Mouse (Mus musculus): Measurements from ENCODE around the gene Nasp. TPM values are rescaled to one million over a fixed set of nuclear protein-coding genes. Genes with fewer than 3 reads are reported as not detected.
"Not testable (repeated sequence)": the region's sequence is repeated elsewhere in the genome, so short reads cannot be mapped to it uniquely, and the experiment has no call there.

Gene Nasp
- polyA plus RNA-seq (2014; fragmentation: Nextera tagmentation; extraction: Ambion mirVana) = 402 and 418 TPM in 2 replicates

- Histone ChIP-seq H3K9ac (ENCODE audit: low read length) (peak within 1 kb of the TSS; percentile 97), H3K9me3 (ENCODE audit: control insufficient read depth, low read length) (no peaks in the 10 kb centered on the region), H3K27me3 (ENCODE audit: control insufficient read depth, insufficient read depth, low read length) (no peaks in the 10 kb centered on the region), H3K4me1 (ENCODE audit: control insufficient read depth, insufficient read depth, low read length) (no peaks in the 10 kb centered on the region), H3K4me2 (ENCODE audit: low read depth, severe bottlenecking) (peak within 1 kb of the TSS; percentile 46), H3K4me3 (ENCODE audit: low read depth, low read length) (peak within 1 kb of the TSS; percentile 98), H3K27ac (replicated peaks; ENCODE audit: low read depth, low read length) (peak within 1 kb of the TSS; percentile 93), H3K36me3 (ENCODE audit: control insufficient read depth, insufficient read depth, low read length) (peaks cover 3% of the 10 kb centered on the region; the same call in 1 of the 2 replicates)
- ATAC-seq (ENCODE audit: insufficient number of reproducible peaks, low FRiP score, low TSS enrichment, low read depth) (peak; percentile 77), DNase-seq (ENCODE audit: low spot score) (peak; percentile 86)
- WGBS = 6% methylated on average over 23 of the region's 23 CpGs
Measured at GRCm38 (mm10) chr4:116627722-116628662, at the start of gene Nasp. Gene Nasp (minus strand): TSS chr4:116627941.

- Histone ChIP-seq H3K27me3 (ENCODE audit: control insufficient read depth, insufficient read depth, low read length) (no peaks in the 10 kb centered on the region), H3K4me2 (ENCODE audit: low read depth, severe bottlenecking) (no peak overlapping the region), H3K36me3 (ENCODE audit: control insufficient read depth, insufficient read depth, low read length) (no peaks in the 10 kb centered on the region), H3K4me3 (ENCODE audit: low read depth, low read length) (no peak overlapping the region), H3K27ac (replicated peaks; ENCODE audit: low read depth, low read length) (no peak overlapping the region), H3K4me1 (ENCODE audit: control insufficient read depth, insufficient read depth, low read length) (no peaks in the 10 kb centered on the region), H3K9me3 (ENCODE audit: control insufficient read depth, low read length) (no peaks in the 10 kb centered on the region), H3K9ac (ENCODE audit: low read length) (no peak overlapping the region)
- WGBS = 93% methylated on average over 3 of the region's 3 CpGs
- DNase-seq (ENCODE audit: low spot score) (no peak), ATAC-seq (ENCODE audit: insufficient number of reproducible peaks, low FRiP score, low TSS enrichment, low read depth) (no peak)
Measured at GRCm38 (mm10) chr4:116676027-116676426, 48.3 kb upstream of the Nasp start.

- not testable (repeated sequence) for ATAC-seq (ENCODE audit: insufficient number of reproducible peaks, low FRiP score, low TSS enrichment, low read depth); H3K36me3 ChIP-seq (ENCODE audit: control insufficient read depth, insufficient read depth, low read length); DNase-seq (ENCODE audit: low spot score); H3K4me3 ChIP-seq (ENCODE audit: low read depth, low read length); H3K27ac ChIP-seq (replicated peaks; ENCODE audit: low read depth, low read length); H3K27me3 ChIP-seq (ENCODE audit: control insufficient read depth, insufficient read depth, low read length); H3K4me2 ChIP-seq (ENCODE audit: low read depth, severe bottlenecking); H3K9me3 ChIP-seq (ENCODE audit: control insufficient read depth, low read length); H3K9ac ChIP-seq (ENCODE audit: low read length); H3K4me1 ChIP-seq (ENCODE audit: control insufficient read depth, insufficient read depth, low read length)
- 92% methylated on average over 6 of the region's 6 CpGs for WGBS
Measured at GRCm38 (mm10) chr4:116674761-116675160, 47.0 kb upstream of the Nasp start.

GRCm38 (mm10) chr4:116672785-116673184, 45.0 kb upstream of the Nasp start:
- H3K27me3 ChIP-seq (ENCODE audit: control insufficient read depth, insufficient read depth, low read length) = no peaks in the 10 kb centered on the region
- WGBS = 75% methylated on average over 2 of the region's 2 CpGs
- ATAC-seq (ENCODE audit: insufficient number of reproducible peaks, low FRiP score, low TSS enrichment, low read depth) = no peak

GRCm38 (mm10) chr4:116669291-116669690, 41.5 kb upstream of the Nasp start:
- Histone ChIP-seq H3K27ac (replicated peaks; ENCODE audit: low read depth, low read length) (no peak overlapping the region), H3K4me3 (ENCODE audit: low read depth, low read length) (no peak overlapping the region), H3K9me3 (ENCODE audit: control insufficient read depth, low read length) (no peaks in the 10 kb centered on the region), H3K4me2 (ENCODE audit: low read depth, severe bottlenecking) (no peak overlapping the region), H3K36me3 (ENCODE audit: control insufficient read depth, insufficient read depth, low read length) (no peaks in the 10 kb centered on the region), H3K9ac (ENCODE audit: low read length) (no peak overlapping the region), H3K4me1 (ENCODE audit: control insufficient read depth, insufficient read depth, low read length) (no peaks in the 10 kb centered on the region), H3K27me3 (ENCODE audit: control insufficient read depth, insufficient read depth, low read length) (no peaks in the 10 kb centered on the region)
- 57% methylated on average over 2 of the region's 2 CpGs for WGBS
- ATAC-seq (ENCODE audit: insufficient number of reproducible peaks, low FRiP score, low TSS enrichment, low read depth) = no peak
- DNase-seq (ENCODE audit: low spot score) = no peak

More at GRCm38 (mm10) chr4:116672785-116673184, 45.0 kb upstream of the Nasp start:
- no peak for DNase-seq (ENCODE audit: low spot score)
- no peak overlapping the region for H3K4me2 ChIP-seq (ENCODE audit: low read depth, severe bottlenecking)
- H3K36me3 ChIP-seq (ENCODE audit: control insufficient read depth, insufficient read depth, low read length) = no peaks in the 10 kb centered on the region
- no peak overlapping the region for H3K9ac ChIP-seq (ENCODE audit: low read length)
- no peak overlapping the region for H3K4me3 ChIP-seq (ENCODE audit: low read depth, low read length)
- H3K9me3 ChIP-seq (ENCODE audit: control insufficient read depth, low read length) = no peaks in the 10 kb centered on the region
- no peaks in the 10 kb centered on the region for H3K4me1 ChIP-seq (ENCODE audit: control insufficient read depth, insufficient read depth, low read length)
- no peak overlapping the region for H3K27ac ChIP-seq (replicated peaks; ENCODE audit: low read depth, low read length)

GRCm38 (mm10) chr4:116668145-116668544, 40.4 kb upstream of the Nasp start:
- no peaks in the 10 kb centered on the region for H3K27me3 ChIP-seq (ENCODE audit: control insufficient read depth, insufficient read depth, low read length)
- H3K4me1 ChIP-seq (ENCODE audit: control insufficient read depth, insufficient read depth, low read length) = no peaks in the 10 kb centered on the region
- H3K9me3 ChIP-seq (ENCODE audit: control insufficient read depth, low read length) = no peaks in the 10 kb centered on the region
- no peak overlapping the region for H3K4me3 ChIP-seq (ENCODE audit: low read depth, low read length)
- 69% methylated on average over 3 of the region's 3 CpGs for WGBS
- no peak for DNase-seq (ENCODE audit: low spot score)
- H3K27ac ChIP-seq (replicated peaks; ENCODE audit: low read depth, low read length) = no peak overlapping the region
- H3K9ac ChIP-seq (ENCODE audit: low read length) = no peak overlapping the region
- H3K4me2 ChIP-seq (ENCODE audit: low read depth, severe bottlenecking) = no peak overlapping the region
- no peaks in the 10 kb centered on the region for H3K36me3 ChIP-seq (ENCODE audit: control insufficient read depth, insufficient read depth, low read length)
- no peak for ATAC-seq (ENCODE audit: insufficient number of reproducible peaks, low FRiP score, low TSS enrichment, low read depth)

GRCm38 (mm10) chr4:116666625-116667024, 38.9 kb upstream of the Nasp start:
- no peak overlapping the region for H3K4me2 ChIP-seq (ENCODE audit: low read depth, severe bottlenecking)

GRCm38 (mm10) chr4:116661998-116662397, 34.3 kb upstream of the Nasp start:
- Histone ChIP-seq H3K9ac (ENCODE audit: low read length) (no peak overlapping the region), H3K36me3 (ENCODE audit: control insufficient read depth, insufficient read depth, low read length) (no peaks in the 10 kb centered on the region), H3K4me2 (ENCODE audit: low read depth, severe bottlenecking) (no peak overlapping the region), H3K9me3 (ENCODE audit: control insufficient read depth, low read length) (no peaks in the 10 kb centered on the region), H3K27ac (replicated peaks; ENCODE audit: low read depth, low read length) (no peak overlapping the region), H3K27me3 (ENCODE audit: control insufficient read depth, insufficient read depth, low read length) (no peaks in the 10 kb centered on the region), H3K4me1 (ENCODE audit: control insufficient read depth, insufficient read depth, low read length) (no peaks in the 10 kb centered on the region), H3K4me3 (ENCODE audit: low read depth, low read length) (no peak overlapping the region)
- no peak for ATAC-seq (ENCODE audit: insufficient number of reproducible peaks, low FRiP score, low TSS enrichment, low read depth)
- 87% methylated on average over 1 of the region's 1 CpGs for WGBS
- no peak for DNase-seq (ENCODE audit: low spot score)

More at GRCm38 (mm10) chr4:116666625-116667024, 38.9 kb upstream of the Nasp start:
- Histone ChIP-seq H3K36me3 (ENCODE audit: control insufficient read depth, insufficient read depth, low read length) (no peaks in the 10 kb centered on the region), H3K27me3 (ENCODE audit: control insufficient read depth, insufficient read depth, low read length) (no peaks in the 10 kb centered on the region), H3K4me1 (ENCODE audit: control insufficient read depth, insufficient read depth, low read length) (no peaks in the 10 kb centered on the region), H3K9ac (ENCODE audit: low read length) (no peak overlapping the region), H3K27ac (replicated peaks; ENCODE audit: low read depth, low read length) (no peak overlapping the region), H3K4me3 (ENCODE audit: low read depth, low read length) (no peak overlapping the region), H3K9me3 (ENCODE audit: control insufficient read depth, low read length) (no peaks in the 10 kb centered on the region)
- 71% methylated on average over 4 of the region's 4 CpGs for WGBS
- DNase-seq (ENCODE audit: low spot score) (no peak), ATAC-seq (ENCODE audit: insufficient number of reproducible peaks, low FRiP score, low TSS enrichment, low read depth) (no peak)

All from limb, embryonic 11.5 days (tissue).